Mouse (Mus musculus): ENCODE measurements around the gene Clec5a. TPM values are rescaled to one million over a fixed set of nuclear protein-coding genes. Genes with fewer than 3 reads are reported as not detected.

The Clec5a gene
- polyA plus RNA-seq, 1 experiment from 2014 or later: 0.41 TPM

DNA sequence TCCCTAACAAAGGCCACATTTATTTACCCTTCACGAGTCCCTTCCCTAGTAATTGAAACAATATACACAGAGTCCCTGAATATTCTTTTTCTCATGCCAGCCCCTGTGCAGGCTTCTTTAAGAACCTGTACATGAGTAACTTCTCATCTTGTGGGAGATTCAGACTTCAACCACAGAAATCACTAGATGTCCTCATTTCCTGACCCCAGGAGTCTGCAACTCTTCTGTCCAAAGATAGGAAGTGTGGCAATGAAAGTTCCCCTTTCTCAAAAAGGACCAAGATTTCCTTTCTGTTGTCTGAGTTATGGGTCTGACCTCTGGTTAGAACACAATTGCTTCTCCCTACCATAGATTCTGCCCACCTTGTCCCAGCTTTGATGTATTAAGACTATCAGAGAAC lies 9.3 kb downstream of the Clec5a start:
- Histone ChIP-seq H3K9ac (no peak overlapping the region), H3K4me3 (no peak overlapping the region), H3K27ac (no peak overlapping the region), H3K4me2 (no peak overlapping the region), H3K4me1 (no peaks in the 10 kb centered on the region), H3K9me3 (replicated peaks) (no peaks in the 10 kb centered on the region), H3K36me3 (ENCODE audit: poor library complexity, severe bottlenecking) (no peaks in the 10 kb centered on the region), H3K27me3 (no peaks in the 10 kb centered on the region)
- no peak for ATAC-seq
- 91% methylated on average over 1 of the region's 1 CpGs for WGBS

- no peaks in the 10 kb centered on the region for H3K36me3 ChIP-seq (ENCODE audit: poor library complexity, severe bottlenecking)
- H3K4me2 ChIP-seq: no peak overlapping the region
- no peaks in the 10 kb centered on the region for H3K4me1 ChIP-seq
- H3K27ac ChIP-seq: no peak overlapping the region
- no peak overlapping the region for H3K4me3 ChIP-seq
- no peaks in the 10 kb centered on the region for H3K27me3 ChIP-seq
- WGBS: 91% methylated on average over 3 of the region's 3 CpGs
- H3K9ac ChIP-seq: no peak overlapping the region
- H3K9me3 ChIP-seq (replicated peaks): no peaks in the 10 kb centered on the region
- ATAC-seq: no peak
Observed at GRCm38 (mm10) chr6:40573618-40574017, 12.0 kb downstream of the Clec5a start.

DNA sequence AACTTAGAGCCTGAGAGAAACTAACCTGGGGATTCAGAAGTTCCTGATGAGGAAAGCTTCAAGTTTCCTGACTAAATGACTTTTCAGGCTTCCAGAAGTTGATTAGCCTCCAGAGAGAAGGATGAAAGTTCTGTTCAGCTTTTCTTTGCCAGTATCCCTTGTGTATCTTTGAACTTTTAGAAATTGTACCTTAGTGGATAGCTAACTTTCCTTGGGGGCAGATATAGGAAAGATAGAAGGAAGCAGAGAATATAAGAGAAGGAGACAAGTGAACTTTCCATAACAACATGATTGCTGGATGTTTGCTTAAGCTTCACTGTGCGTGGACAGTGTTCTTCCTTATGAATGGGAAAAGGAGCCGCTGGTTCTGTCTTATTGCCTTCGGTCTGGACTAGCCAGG lies 16.4 kb downstream of the Clec5a start, which contains the start of gene Olfr460:
Gene Olfr460 (plus strand): TSS at position 301 of the 400 bp plus-strand sequence.
- Histone ChIP-seq H3K36me3 (ENCODE audit: poor library complexity, severe bottlenecking) (no peaks in the 10 kb centered on the region), H3K27ac (no peak within 1 kb of the TSS), H3K9me3 (replicated peaks) (no peaks in the 10 kb centered on the region), H3K4me3 (no peak within 1 kb of the TSS), H3K27me3 (no peaks in the 10 kb centered on the region), H3K9ac (no peak within 1 kb of the TSS), H3K4me2 (no peak within 1 kb of the TSS), H3K4me1 (no peaks in the 10 kb centered on the region)
- ATAC-seq: no peak
- 91% methylated on average over 3 of the region's 3 CpGs for WGBS

- WGBS: 84% methylated on average over 2 of the region's 2 CpGs
Observed at GRCm38 (mm10) chr6:40554950-40555349, 30.7 kb downstream of the Clec5a start, which contains the start of gene Olfr461. Gene Olfr461 (minus strand): TSS chr6:40555050.

GRCm38 (mm10) chr6:40544690-40545089 lies 40.9 kb downstream of the Clec5a start:
- Histone ChIP-seq H3K4me3 (no peak overlapping the region), H3K9me3 (replicated peaks) (no peaks in the 10 kb centered on the region), H3K36me3 (ENCODE audit: poor library complexity, severe bottlenecking) (no peaks in the 10 kb centered on the region), H3K4me1 (no peaks in the 10 kb centered on the region), H3K27ac (no peak overlapping the region), H3K4me2 (no peak overlapping the region), H3K9ac (no peak overlapping the region), H3K27me3 (no peaks in the 10 kb centered on the region)
- 81% methylated on average over 10 of the region's 10 CpGs for WGBS
- ATAC-seq: no peak

More at GRCm38 (mm10) chr6:40554950-40555349, 30.7 kb downstream of the Clec5a start, which contains the start of gene Olfr461:
- no peaks in the 10 kb centered on the region for H3K9me3 ChIP-seq (replicated peaks)
- no peaks in the 10 kb centered on the region for H3K27me3 ChIP-seq
- no peak within 1 kb of the TSS for H3K4me2 ChIP-seq
- H3K4me3 ChIP-seq: no peak within 1 kb of the TSS
- no peaks in the 10 kb centered on the region for H3K4me1 ChIP-seq
- no peak within 1 kb of the TSS for H3K9ac ChIP-seq
- H3K36me3 ChIP-seq (ENCODE audit: poor library complexity, severe bottlenecking): no peaks in the 10 kb centered on the region
- no peak within 1 kb of the TSS for H3K27ac ChIP-seq
- no peak for ATAC-seq

Other genes with a start within 250 kb of the Clec5a start
- 32.1 and 39.5 TPM in 2 replicates for gene E330009J07Rik, start 149.7 kb downstream of the Clec5a start, polyA plus RNA-seq (2015; fragmentation: Nextera tagmentation; extraction: Ambion mirVana)
- 0.08 and 0.10 TPM in 2 replicates for gene Wee2, start 146.7 kb downstream of the Clec5a start, polyA plus RNA-seq (2015; fragmentation: Nextera tagmentation; extraction: Ambion mirVana)
- gene Ssbp1, start 114.5 kb downstream of the Clec5a start, polyA plus RNA-seq (2015; fragmentation: Nextera tagmentation; extraction: Ambion mirVana): 184 and 193 TPM in 2 replicates
- gene Tas2r137, start 94.6 kb downstream of the Clec5a start, polyA plus RNA-seq (2015; fragmentation: Nextera tagmentation; extraction: Ambion mirVana): 0.21 TPM in 1 of 2 replicates, not detected in the other
- gene Tas2r108, start 92.3 kb downstream of the Clec5a start, polyA plus RNA-seq (2015; fragmentation: Nextera tagmentation; extraction: Ambion mirVana): 0.22 TPM in 1 of 2 replicates, not detected in the other
- not detected in 2 replicates for gene Prss37, start 66.3 kb downstream of the Clec5a start, polyA plus RNA-seq (2015; fragmentation: Nextera tagmentation; extraction: Ambion mirVana)
- 0.22 and 0.25 TPM in 2 replicates for gene Olfr461, start 30.8 kb downstream of the Clec5a start, polyA plus RNA-seq (2015; fragmentation: Nextera tagmentation; extraction: Ambion mirVana)
- not detected in 2 replicates for gene Olfr460, start 16.3 kb downstream of the Clec5a start, polyA plus RNA-seq (2015; fragmentation: Nextera tagmentation; extraction: Ambion mirVana)
- not detected in 2 replicates for gene Tas2r138, start 27.5 kb upstream of the Clec5a start, polyA plus RNA-seq (2015; fragmentation: Nextera tagmentation; extraction: Ambion mirVana)
- gene Mgam, start 43.0 kb upstream of the Clec5a start, polyA plus RNA-seq (2015; fragmentation: Nextera tagmentation; extraction: Ambion mirVana): 0.06 TPM in 1 of 2 replicates, not detected in the other